Mouse (Mus musculus): ENCODE measurements around the gene Hesx1.

- TF ChIP-seq CTCF (IDR thresholded peaks at IDR 0.05; ENCODE audit: low read depth) (no peak), EP300 (IDR thresholded peaks at IDR 0.05; ENCODE audit: low read depth) (no peak)
Observed at GRCm38 (mm10) chr14:27000386-27000785, 6.2 kb downstream of the Hesx1 start.

Data from heart, postnatal 0 days (tissue).